In the genomic region with DNA sequence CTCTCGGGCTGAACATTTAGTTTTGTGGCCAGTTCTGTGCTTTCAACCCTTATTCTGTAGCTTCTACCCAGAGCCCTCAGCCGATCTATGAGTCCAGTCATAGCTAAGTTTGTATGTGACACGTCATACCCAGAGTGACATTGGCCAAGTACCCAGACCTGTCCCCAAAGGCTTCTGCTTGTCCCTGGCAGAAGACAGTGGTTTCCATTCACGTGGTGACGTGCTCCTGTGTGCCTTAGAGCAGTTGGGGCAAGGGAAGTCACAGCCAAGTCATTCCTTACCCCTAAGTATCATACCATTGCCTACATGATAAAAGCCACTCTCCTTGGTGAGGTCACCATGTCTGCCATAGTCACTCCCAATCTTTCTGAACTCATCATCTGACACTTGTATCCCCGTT, we compare ENCODE assay signal across 30 mouse cellular contexts.
DNase-seq lines count a peak whose midpoint lies in the region; ATAC-seq and TF ChIP-seq lines count a peak whose summit lies in the region.
"Had no signal": no experiment of that assay in that cellular context is flagged by ENCODE, and none has a peak within 500 bp of the region (broad histone marks: within the 10 kb centered on the region; RNA-seq: fewer than 3 reads in every experiment).

No protein-coding gene starts in this region.

- H3K4me2 ChIP-seq in CH12.LX (ENCODE audit: insufficient read depth, low read depth, poor library complexity, severe bottlenecking), result peak overlapping the region; percentile 26; the same call in 1 of the 2 replicates
- no peak overlapping the region for H3K4me2 ChIP-seq in forebrain, embryonic 11.5 days (ENCODE audit: low read depth, low read length, severe bottlenecking)
- H3K4me2 ChIP-seq: heart, embryonic 13.5 days; hindbrain, embryonic 15.5 days; limb, embryonic 15.5 days; liver, embryonic 13.5 days; midbrain, embryonic 12.5 days; neural tube, embryonic 13.5 days; stomach, embryonic 15.5 days had no signal

- H3K9ac ChIP-seq in CH12.LX (ENCODE audit: insufficient read depth, low read depth), result 0 out of 2 replicates have a peak overlapping the region, but pooled peaks have one; percentile 24
- H3K9ac ChIP-seq in forebrain, embryonic 11.5 days (ENCODE audit: low read length), result no peak overlapping the region
- H3K9ac ChIP-seq: heart, embryonic 13.5 days; hindbrain, embryonic 15.5 days; limb, embryonic 15.5 days; liver, embryonic 13.5 days; midbrain, embryonic 12.5 days; neural tube, embryonic 13.5 days; stomach, embryonic 15.5 days had no signal

- TF ChIP-seq EP300 in CH12.LX (IDR thresholded peaks at IDR 0.05; ENCODE audit: low read length), result peak; percentile 77

- peak overlapping the region; percentile 16; the same call in 1 of the 2 replicates for H3K27ac ChIP-seq in CH12.LX (ENCODE audit: insufficient read depth, low read depth)
- no peak overlapping the region for H3K27ac ChIP-seq in forebrain, embryonic 11.5 days (ENCODE audit: low read depth, low read length)
- H3K27ac ChIP-seq: heart, embryonic 13.5 days; hindbrain, embryonic 10.5 days; hindbrain, embryonic 15.5 days; limb, embryonic 10.5 days; limb, embryonic 15.5 days; liver, embryonic 13.5 days; midbrain, embryonic 12.5 days; neural tube, embryonic 13.5 days; stomach, embryonic 15.5 days had no signal

- H3K4me3 ChIP-seq in CH12.LX (replicated peaks in 1 of 3; ENCODE audit: low read depth in 2 of 3, low read length in 2 of 3, poor library complexity in 1 of 3), result peak overlapping the region in 1 of 3 experiments; percentile 11
- no peak overlapping the region for H3K4me3 ChIP-seq in forebrain, embryonic 11.5 days (ENCODE audit: low read depth, low read length)
- H3K4me3 ChIP-seq: heart, embryonic 13.5 days; hindbrain, embryonic 10.5 days; hindbrain, embryonic 15.5 days; limb, embryonic 10.5 days; limb, embryonic 15.5 days; liver, embryonic 13.5 days; megakaryocyte, embryonic 14.5 days; midbrain, embryonic 12.5 days; myocyte; neural tube, embryonic 13.5 days; stomach, embryonic 15.5 days had no signal

- no peak for TF ChIP-seq POLR2A in CH12.LX (IDR thresholded peaks at IDR 0.05; ENCODE audit: low read depth, low read length)

- dilution Hi-C loops in CH12.LX (cut with MboI; ENCODE audit: extremely low pct_ligation_motif_present, extremely low pct_unique_long_range_greater_than_20kb, low sequenced_read_pairs), result no loop called here

- H3K27me3 ChIP-seq in CH12.LX (replicated peaks), result no peaks in the 10 kb centered on the region
- no peaks in the 10 kb centered on the region for H3K27me3 ChIP-seq in forebrain, embryonic 11.5 days (ENCODE audit: control insufficient read depth, insufficient read depth, low read length)
- H3K27me3 ChIP-seq: heart, embryonic 13.5 days; hindbrain, embryonic 15.5 days; limb, embryonic 15.5 days; liver, embryonic 13.5 days; midbrain, embryonic 12.5 days; neural tube, embryonic 13.5 days; stomach, embryonic 15.5 days had no signal

- no peak for ATAC-seq in forebrain, embryonic 11.5 days (replicated peaks; ENCODE audit: low FRiP score)
- ATAC-seq: forebrain, embryonic 14.5 days; inflammation-experienced regulatory T-cells, adult 6 months; lung, postnatal 0 days had no signal

- H3K79me2 ChIP-seq in CH12.LX (replicated peaks; ENCODE audit: control insufficient read depth, extremely low read depth, insufficient read depth, poor library complexity, severe bottlenecking), result no peaks in the 10 kb centered on the region

- peak; percentile 54 for DNase-seq in gastrocnemius, postnatal 25 days
- no peak for DNase-seq in gastrocnemius, postnatal 14 days
- peak; percentile 20 for DNase-seq in CH12.LX (ENCODE audit: extremely low read depth)
- peak; percentile 72 for DNase-seq in heart, adult 9 months (ENCODE audit: low spot score in 2 of 2)
- DNase-seq in heart, postnatal 4 days, result peak; percentile 68
- DNase-seq in forebrain, embryonic 11.5 days (ENCODE audit: low spot score), result no peak
- DNase-seq: adrenal gland, postnatal 25 days; B cell, adult 2 months; cerebellum, adult 9-10 months; cerebellum, postnatal 36 days; kidney, adult 11 months; kidney, postnatal 14 days; layer of hippocampus, adult 9-11 months; liver, embryonic 13.5 days; lung, adult 18-20 months; lung, postnatal 4 days; right cerebral cortex, postnatal 14 days had no signal

- 87% methylated on average over 6 of the region's 6 CpGs for WGBS in forebrain, embryonic 11.5 days

- H3K4me1 ChIP-seq in CH12.LX (ENCODE audit: control insufficient read depth in 1 of 2, insufficient read depth in 2 of 2), result peaks cover 0 to 7% of the 10 kb centered on the region in 2 experiments; a peak in 2 of 4 replicates
- H3K4me1 ChIP-seq in forebrain, embryonic 11.5 days (replicated peaks; ENCODE audit: control insufficient read depth, insufficient read depth, low read length), result no peaks in the 10 kb centered on the region
- H3K4me1 ChIP-seq: hindbrain, embryonic 10.5 days; hindbrain, embryonic 15.5 days; limb, embryonic 10.5 days; limb, embryonic 15.5 days; liver, embryonic 13.5 days; megakaryocyte, embryonic 14.5 days; midbrain, embryonic 12.5 days; neural tube, embryonic 13.5 days; stomach, embryonic 15.5 days had no signal

- no peak for TF ChIP-seq RAD21 in CH12.LX (IDR thresholded peaks at IDR 0.05; ENCODE audit: low read depth, low read length)

- intact Hi-C loops in gastrocnemius, postnatal 14 days (cut with DNase I; ENCODE audit: low total_unique reads), result no loop called here

- no peak for TF ChIP-seq CTCF in CH12.LX (conservative IDR thresholded peaks at IDR 0.05 in 1 of 2, IDR thresholded peaks at IDR 0.05 in 1 of 2; ENCODE audit: low read depth in 2 of 2, low read length in 2 of 2)

- no peaks in the 10 kb centered on the region for H3K9me3 ChIP-seq in CH12.LX (replicated peaks; ENCODE audit: low read length)
- no peaks in the 10 kb centered on the region for H3K9me3 ChIP-seq in forebrain, embryonic 11.5 days (ENCODE audit: control insufficient read depth, low read length)
- H3K9me3 ChIP-seq: heart, embryonic 13.5 days; hindbrain, embryonic 10.5 days; hindbrain, embryonic 15.5 days; limb, embryonic 10.5 days; limb, embryonic 15.5 days; liver, embryonic 13.5 days; megakaryocyte, embryonic 14.5 days; midbrain, embryonic 12.5 days; neural tube, embryonic 13.5 days; stomach, embryonic 15.5 days had no signal

- H3K36me3 ChIP-seq in CH12.LX (replicated peaks in 1 of 2; ENCODE audit: control insufficient read depth in 1 of 2, insufficient read depth in 1 of 2, low read length in 1 of 2), result no peaks in the 10 kb centered on the region
- no peaks in the 10 kb centered on the region for H3K36me3 ChIP-seq in forebrain, embryonic 11.5 days (ENCODE audit: control insufficient read depth, insufficient read depth, low read length)
- H3K36me3 ChIP-seq: heart, embryonic 13.5 days; hindbrain, embryonic 10.5 days; hindbrain, embryonic 15.5 days; limb, embryonic 10.5 days; limb, embryonic 15.5 days; liver, embryonic 13.5 days; midbrain, embryonic 12.5 days; neural tube, embryonic 13.5 days; stomach, embryonic 15.5 days had no signal

- in situ Hi-C loops in CH12.LX (cut with MboI; ENCODE audit: low pct_ligation_motif_present, low pct_unique_long_range_greater_than_20kb, low sequenced_read_pairs), result loop anchor here (25.0 kb wide), 1 partner anchor 346 kb away; no protein-coding TSS in a partner anchor

TF ChIP-seq in CH12.LX, 34 proteins besides CTCF, POLR2A, EP300 and RAD21:
- TF ChIP-seq MAX (IDR thresholded peaks at IDR 0.05; ENCODE audit: low read length) (peak; percentile 51; the same call in 1 of the 2 replicates), JUND (conservative IDR thresholded peaks at IDR 0.05; ENCODE audit: low read depth, low read length) (peak; percentile 81), USF2 (conservative IDR thresholded peaks at IDR 0.05; ENCODE audit: low read depth, low read length) (no peak), ZC3H11A (IDR thresholded peaks at IDR 0.05; ENCODE audit: low read depth, low read length) (no peak), TCF12 (IDR thresholded peaks at IDR 0.05; ENCODE audit: low read depth, low read length) (peak; percentile 58; the same call in 1 of the 2 replicates), MEF2A (IDR thresholded peaks at IDR 0.05; ENCODE audit: borderline replicate concordance, low read depth, low read length) (peak; percentile 93), POLR2AphosphoS2 (IDR thresholded peaks at IDR 0.05; ENCODE audit: low read depth, low read length) (no peak), BHLHE40 (IDR thresholded peaks at IDR 0.05; ENCODE audit: low read depth, low read length) (peak; percentile 96), IRF4 (IDR thresholded peaks at IDR 0.05; ENCODE audit: low read depth, low read length) (peak; percentile 92), ETS1 (conservative IDR thresholded peaks at IDR 0.05; ENCODE audit: low read depth, low read length) (peak; percentile 75), MAZ (IDR thresholded peaks at IDR 0.05; ENCODE audit: low read depth, low read length) (no peak), MYC (IDR thresholded peaks at IDR 0.05; ENCODE audit: low read depth, low read length) (no peak), SIN3A (IDR thresholded peaks at IDR 0.05; ENCODE audit: low read length) (no peak), UBTF (IDR thresholded peaks at IDR 0.05; ENCODE audit: low read depth, low read length) (no peak), JUN (IDR thresholded peaks at IDR 0.05; ENCODE audit: insufficient read depth, low read depth, low read length) (peak; percentile 86), HCFC1 (IDR thresholded peaks at IDR 0.05; ENCODE audit: low read depth, low read length) (no peak), CHD2 (IDR thresholded peaks at IDR 0.05; ENCODE audit: low read length) (no peak), PAX5 (IDR thresholded peaks at IDR 0.05; ENCODE audit: low read length) (no peak), CHD1 (IDR thresholded peaks at IDR 0.05; ENCODE audit: low read depth, low read length) (no peak)

Comparison
In these comparisons a context has a peak if more than half of its experiments do, and no peak if none do; other contexts are left out.
1. DNase-seq: peak in gastrocnemius, postnatal 25 days (single experiment), CH12.LX (single experiment), heart, adult 9 months (2 of 2) and heart, postnatal 4 days (single experiment); none in gastrocnemius, postnatal 14 days (single experiment) and forebrain, embryonic 11.5 days (single experiment).